Mouse (Mus musculus) G1E (cell line): Measurements from ENCODE around the gene Mtx3. TPM values are rescaled to one million over a fixed set of nuclear protein-coding genes. Genes with fewer than 3 reads are reported as not detected.

Experiments
- ATAC-seq: 2 replicates; pipeline ENCODE4 v1.8.0; 2016; ENCODE audit warnings: mild to moderate bottlenecking; ENCODE audit not compliant: insufficient number of reproducible peaks, poor library complexity, low FRiP score, severe bottlenecking; ENCODE audit errors: extremely low read depth
- DNase-seq: peaks from one replicate; pipeline ENCODE4 v3.0.0; 2012; ENCODE audit warnings: low spot score
- H3K27me3 ChIP-seq: 2 replicates; pipeline ENCODE4 v1.6.1; 2012; ENCODE audit warnings: mild to moderate bottlenecking, low read length, inconsistent platforms; ENCODE audit not compliant: insufficient read depth
- H3K36me3 ChIP-seq: replicated peaks from 2 replicates; pipeline ENCODE3; 2012; ENCODE audit warnings: mild to moderate bottlenecking, inconsistent platforms
- H3K4me1 ChIP-seq: 2 replicates; pipeline ENCODE4 v1.6.1; 2012; ENCODE audit warnings: low read depth, low read length, inconsistent platforms, mixed read lengths; ENCODE audit not compliant: insufficient read depth
- H3K4me3 ChIP-seq: 2 replicates; pipeline ENCODE4 v1.5.1; 2012; ENCODE audit warnings: low read depth, mild to moderate bottlenecking, inconsistent platforms, low read length, moderate library complexity, mixed read lengths
- H3K9me3 ChIP-seq: replicated peaks from 2 replicates; pipeline ENCODE4 v1.6.1; 2012; ENCODE audit warnings: inconsistent platforms
- CTCF ChIP-seq: IDR thresholded peaks from 2 replicates; pipeline ENCODE4 v1.5.1; 2012; ENCODE audit warnings: low read depth, low read length, inconsistent platforms, mixed read lengths
- GATA1 ChIP-seq: IDR thresholded peaks from 2 replicates; pipeline ENCODE4 v1.6.1; 2012; ENCODE audit warnings: borderline replicate concordance, low read length, inconsistent platforms, mixed read lengths
- GATA2 ChIP-seq: IDR thresholded peaks from 2 replicates; pipeline ENCODE4 v1.6.1; 2012; ENCODE audit warnings: low read depth, low read length, inconsistent platforms, borderline replicate concordance
- POLR2AphosphoS5 ChIP-seq: IDR thresholded peaks from 2 replicates; pipeline ENCODE4 v1.6.1; 2012; ENCODE audit warnings: low read depth, low read length, inconsistent platforms; ENCODE audit not compliant: insufficient replicate concordance
- TAL1 ChIP-seq: conservative IDR thresholded peaks from 2 replicates; pipeline ENCODE4 v1.6.1; 2012; ENCODE audit warnings: low read depth, low read length, inconsistent platforms, mixed read lengths
- polyA plus RNA-seq: library from polyadenylated mRNA; stranded (reverse); fragments of >175 nt; gene quantifications from 2 replicates; pipeline ENCODE4 v1.2.3, GENCODE M21; 2012
- total RNA-seq, 2 experiments: library from RNA; stranded (forward) in 1 of 2; stranded (reverse) in 1 of 2; fragments of 200-1000 nt in 1 of 2; fragments of >200 nt in 1 of 2; fragmentation: Nextera tagmentation in 1 of 2; gene quantifications; 2 replicates each; pipeline ENCODE4 v1.2.3; 2014 to 2017

Mtx3 gene
- total and polyA plus RNA-seq, 3 experiments, result 2.1 to 25.8 (median 19.1) TPM

GRCm38 (mm10) chr13:92880589-92880988 is 36.0 kb downstream of the Mtx3 start:
- TF ChIP-seq GATA1 (no peak), GATA2 (no peak), POLR2AphosphoS5 (no peak)
- H3K36me3 ChIP-seq, result no peaks in the 10 kb centered on the region
- no peak for DNase-seq
- no peak for ATAC-seq
- H3K27me3 ChIP-seq, result peaks cover 11% of the 10 kb centered on the region
- no peaks in the 10 kb centered on the region for H3K9me3 ChIP-seq
- no peak overlapping the region for H3K4me3 ChIP-seq
- peaks cover 9% of the 10 kb centered on the region for H3K4me1 ChIP-seq

DNA sequence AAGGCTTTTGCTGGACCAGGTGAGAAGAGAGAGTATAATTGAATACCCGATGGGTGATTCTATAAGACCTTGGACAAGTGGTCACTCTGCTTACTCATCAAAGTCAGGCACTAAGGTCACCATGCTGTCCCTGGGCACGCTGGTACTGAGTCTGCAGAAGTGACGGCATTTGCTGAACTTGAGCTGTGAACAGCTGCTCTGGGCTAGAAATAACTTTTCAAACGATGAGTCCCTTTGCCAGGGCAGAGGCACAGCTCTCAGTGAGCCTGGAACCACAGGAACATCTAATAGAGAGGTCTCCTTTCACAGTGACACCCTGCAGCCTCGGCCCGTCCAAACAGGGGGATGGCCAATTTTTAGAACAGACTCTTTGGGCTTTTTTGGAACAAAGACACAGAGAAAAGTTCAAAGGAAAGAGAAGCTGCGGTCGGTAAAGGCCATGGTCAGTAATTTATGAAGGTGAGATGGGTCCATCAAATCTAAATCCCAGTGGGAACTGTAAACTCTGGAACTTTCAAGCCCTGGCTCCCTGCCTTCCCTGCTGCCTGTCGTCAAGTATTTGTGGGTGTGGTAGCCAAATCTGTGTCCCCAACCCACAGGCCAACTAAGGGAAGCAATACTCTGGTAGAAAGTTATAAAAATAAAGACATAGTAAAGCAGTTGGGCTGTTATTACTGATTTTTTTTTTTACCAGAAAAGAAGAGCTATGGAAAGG is 37.9 kb downstream of the Mtx3 start:
- Histone ChIP-seq H3K36me3 (no peaks in the 10 kb centered on the region), H3K4me3 (no peak overlapping the region), H3K27me3 (peaks cover 11% of the 10 kb centered on the region), H3K9me3 (no peaks in the 10 kb centered on the region), H3K4me1 (peaks cover 9% of the 10 kb centered on the region)
- no peak for ATAC-seq
- TF ChIP-seq POLR2AphosphoS5 (no peak), GATA1 (no peak), GATA2 (no peak), CTCF (no peak)
- DNase-seq, result no peak

DNA sequence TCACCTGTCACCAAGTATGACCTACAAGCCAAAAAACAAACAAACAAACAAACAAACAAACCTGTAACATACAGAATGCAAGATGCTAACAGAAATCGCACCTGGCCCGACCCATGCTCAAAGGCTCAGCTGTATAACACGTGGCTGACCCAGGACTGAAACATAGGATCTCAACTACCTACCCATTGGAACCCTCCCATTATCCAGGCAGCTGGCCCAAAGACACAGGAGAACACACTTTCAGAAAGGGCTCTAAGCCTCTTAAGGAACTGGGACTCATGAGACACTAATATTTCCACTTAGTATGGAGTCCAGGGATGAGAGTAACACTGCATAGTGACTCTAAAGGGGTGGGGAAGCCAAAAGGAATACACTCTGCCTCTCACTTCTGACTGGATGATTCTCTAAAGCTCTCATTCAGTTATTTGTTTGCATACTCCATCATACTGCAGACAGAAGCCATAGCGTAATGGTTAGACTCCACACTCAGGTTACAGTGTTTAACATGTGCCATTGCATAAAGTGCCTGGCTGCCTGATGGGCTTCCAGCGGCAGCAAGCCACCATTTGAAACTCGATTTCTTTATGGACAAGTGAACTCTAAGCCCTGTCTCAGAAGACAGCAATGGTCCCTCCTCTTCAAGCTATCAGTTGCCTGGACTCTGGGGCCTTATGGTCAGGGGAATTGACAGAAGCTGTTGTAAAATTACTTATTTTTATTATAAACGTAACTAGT is 38.6 kb downstream of the Mtx3 start:
- peaks cover 11% of the 10 kb centered on the region for H3K27me3 ChIP-seq
- DNase-seq (no peak), ATAC-seq (no peak)
- H3K4me3 ChIP-seq, result no peak overlapping the region
- TF ChIP-seq GATA1 (no peak), TAL1 (no peak), CTCF (no peak)
- H3K4me1 ChIP-seq, result peaks cover 9% of the 10 kb centered on the region
- H3K36me3 ChIP-seq, result no peaks in the 10 kb centered on the region
- H3K9me3 ChIP-seq, result no peaks in the 10 kb centered on the region

DNA sequence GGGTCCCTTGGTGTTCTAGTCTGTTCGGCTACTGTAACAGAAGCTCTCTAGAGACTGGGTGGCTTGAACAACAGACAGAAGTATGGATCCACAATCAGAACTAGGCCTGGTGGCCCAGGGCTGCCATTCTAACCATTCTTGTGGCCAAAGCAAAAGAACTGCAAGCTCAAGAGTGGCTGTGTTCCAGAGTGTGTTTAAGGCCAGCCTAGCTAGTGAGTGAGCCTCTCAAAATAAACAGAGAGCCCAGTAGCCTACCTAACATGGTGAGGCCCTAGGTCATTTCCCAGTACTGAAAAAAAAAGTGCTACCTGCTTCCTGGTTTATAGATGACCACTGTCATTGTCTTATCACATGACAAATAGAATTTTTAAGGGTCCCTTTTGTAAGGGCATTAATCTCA is 39.6 kb downstream of the Mtx3 start:
- peaks cover 11% of the 10 kb centered on the region for H3K27me3 ChIP-seq

DNA sequence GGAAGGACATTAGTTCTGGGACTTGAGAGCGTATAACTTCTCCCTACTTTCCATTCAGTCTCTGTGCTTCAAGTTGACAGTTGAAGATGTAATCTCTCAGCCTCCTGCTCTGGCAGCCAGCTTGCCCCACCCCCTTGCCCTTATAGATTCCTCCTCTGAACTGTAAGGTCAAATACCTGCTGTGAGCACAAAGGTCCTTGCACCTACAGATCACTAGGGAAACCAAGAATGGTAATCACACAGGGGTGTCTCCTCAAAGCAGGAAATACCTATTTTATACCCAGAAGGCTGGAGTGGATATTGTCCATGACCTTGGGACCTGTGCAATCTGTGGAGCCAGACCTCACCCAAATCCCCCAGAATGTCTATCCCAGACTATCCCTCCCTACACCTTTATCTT is 40.4 kb downstream of the Mtx3 start:
- ATAC-seq (no peak), DNase-seq (no peak)
- no peak overlapping the region; the same call in 1 of the 2 replicates for H3K4me3 ChIP-seq
- peaks cover 11% of the 10 kb centered on the region for H3K27me3 ChIP-seq
- TF ChIP-seq GATA1 (no peak), POLR2AphosphoS5 (no peak), TAL1 (no peak), GATA2 (no peak), CTCF (no peak)
- no peaks in the 10 kb centered on the region for H3K9me3 ChIP-seq
- peaks cover 9% of the 10 kb centered on the region for H3K4me1 ChIP-seq
- no peaks in the 10 kb centered on the region for H3K36me3 ChIP-seq

More for the DNA sequence above, 39.6 kb downstream of the Mtx3 start:
- Histone ChIP-seq H3K9me3 (no peaks in the 10 kb centered on the region), H3K4me3 (no peak overlapping the region), H3K36me3 (no peaks in the 10 kb centered on the region), H3K4me1 (peaks cover 9% of the 10 kb centered on the region)
- ATAC-seq (no peak), DNase-seq (no peak)
- TF ChIP-seq GATA2, result no peak
- no peak for TF ChIP-seq GATA1
- no peak for TF ChIP-seq POLR2AphosphoS5

DNA sequence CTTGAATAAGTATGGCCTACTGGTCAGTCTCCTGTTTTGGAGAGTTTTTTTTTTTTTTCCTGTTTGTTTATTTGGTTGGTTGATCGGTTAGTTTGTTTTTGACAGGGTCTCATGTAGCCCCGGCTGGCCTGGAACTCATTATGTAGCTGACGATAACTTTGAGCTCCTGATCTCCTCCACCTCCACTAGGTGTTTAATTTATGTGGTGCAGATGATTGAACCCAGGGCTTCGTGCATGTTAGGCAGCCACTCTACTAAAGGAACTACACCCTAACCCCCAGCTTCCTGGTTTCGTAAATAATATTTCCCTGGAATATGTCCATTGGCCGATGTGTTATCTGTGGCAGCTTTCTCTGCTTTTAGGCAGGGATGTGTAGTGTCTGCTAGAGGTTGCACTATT is 54.5 kb downstream of the Mtx3 start:
- peaks cover 11% of the 10 kb centered on the region for H3K27me3 ChIP-seq
- DNase-seq (no peak), ATAC-seq (no peak)
- no peaks in the 10 kb centered on the region for H3K4me1 ChIP-seq
- no peaks in the 10 kb centered on the region for H3K36me3 ChIP-seq
- no peaks in the 10 kb centered on the region for H3K9me3 ChIP-seq
- no peak overlapping the region for H3K4me3 ChIP-seq
- TF ChIP-seq POLR2AphosphoS5 (no peak), CTCF (no peak), TAL1 (no peak), GATA2 (no peak), GATA1 (no peak)
